Mouse (Mus musculus) cortical plate, adult 2 months (tissue): ENCODE results near the gene Hras. TPM values are rescaled to one million over a fixed set of nuclear protein-coding genes. Genes with fewer than 3 reads are reported as not detected.
A peak's percentile ranks its signal among the peaks of the same experiment; 100 is the strongest.

Experiments used
- H3K27ac ChIP-seq: fragments of 200-500 bp; 2 replicates; pipeline ENCODE4 v1.5.1; 2012; ENCODE audit warnings: low read length, control low read depth, inconsistent platforms; ENCODE audit not compliant: insufficient read depth
- H3K4me1 ChIP-seq: fragments of 200-500 bp; 2 replicates; pipeline ENCODE4 v1.6.1; 2011; ENCODE audit warnings: low read length; ENCODE audit not compliant: control insufficient read depth, insufficient read depth
- H3K4me3 ChIP-seq: fragments of 200-500 bp; 2 replicates; pipeline ENCODE4 v1.5.1; 2011; ENCODE audit warnings: mild to moderate bottlenecking, low read length, control low read depth; ENCODE audit not compliant: insufficient read depth
- CTCF ChIP-seq: fragments of 200-500 bp; IDR thresholded peaks from 2 replicates; pipeline ENCODE4 v1.5.1; 2011; ENCODE audit warnings: mild to moderate bottlenecking, control low read depth, low read length; ENCODE audit not compliant: insufficient read depth; ENCODE audit errors: extremely low read depth
- POLR2A ChIP-seq: fragments of 200-500 bp; IDR thresholded peaks from 2 replicates; pipeline ENCODE4 v1.6.1; 2011; ENCODE audit warnings: mild to moderate bottlenecking, low read length, control low read depth; ENCODE audit not compliant: insufficient read depth; ENCODE audit errors: extremely low read depth
- polyA plus RNA-seq: library from polyadenylated mRNA; depleted of rRNA; stranded (reverse); fragments of >200 nt; gene quantifications from 2 replicates; pipeline ENCODE4 v1.2.3, GENCODE M21; 2012

The Hras gene
- polyA plus RNA-seq, 1 experiment = 265 TPM

- TF ChIP-seq POLR2A (no peak), CTCF (no peak)
Observed at GRCm38 (mm10) chr7:141222126-141222467, 28.3 kb upstream of the Hras start.

GRCm38 (mm10) chr7:141221249-141222125, 27.7 kb upstream of the Hras start:
- no peaks in the 10 kb centered on the region for H3K4me1 ChIP-seq
- no peak for TF ChIP-seq CTCF
- TF ChIP-seq POLR2A = no peak
- H3K4me3 ChIP-seq = peak overlapping the region; percentile 32
- H3K27ac ChIP-seq = no peak overlapping the region

More at GRCm38 (mm10) chr7:141222126-141222467, 28.3 kb upstream of the Hras start:
- Histone ChIP-seq H3K4me1 (no peaks in the 10 kb centered on the region), H3K27ac (no peak overlapping the region), H3K4me3 (peak overlapping the region; percentile 32)

GRCm38 (mm10) chr7:141220377-141220776, 26.6 kb upstream of the Hras start:
- TF ChIP-seq POLR2A (no peak), CTCF (no peak)
- Histone ChIP-seq H3K4me3 (no peak overlapping the region), H3K4me1 (no peaks in the 10 kb centered on the region), H3K27ac (no peak overlapping the region)

GRCm38 (mm10) chr7:141219558-141220099, 25.8 kb upstream of the Hras start:
- TF ChIP-seq CTCF = no peak
- no peak for TF ChIP-seq POLR2A
- Histone ChIP-seq H3K4me3 (no peak overlapping the region), H3K4me1 (no peaks in the 10 kb centered on the region; the same call in 1 of the 2 replicates), H3K27ac (no peak overlapping the region)

GRCm38 (mm10) chr7:141218557-141219133, 24.8 kb upstream of the Hras start:
- H3K4me1 ChIP-seq = no peaks in the 10 kb centered on the region; the same call in 1 of the 2 replicates

GRCm38 (mm10) chr7:141218141-141218540, 24.3 kb upstream of the Hras start:
- TF ChIP-seq CTCF = no peak
- no peak for TF ChIP-seq POLR2A

More at GRCm38 (mm10) chr7:141218557-141219133, 24.8 kb upstream of the Hras start:
- no peak for TF ChIP-seq CTCF
- H3K27ac ChIP-seq = no peak overlapping the region
- no peak overlapping the region for H3K4me3 ChIP-seq

GRCm38 (mm10) chr7:141217343-141218013, 23.7 kb upstream of the Hras start:
- Histone ChIP-seq H3K4me3 (no peak overlapping the region), H3K4me1 (no peaks in the 10 kb centered on the region; the same call in 1 of the 2 replicates), H3K27ac (no peak overlapping the region)
- TF ChIP-seq POLR2A = no peak
- TF ChIP-seq CTCF = no peak

More at GRCm38 (mm10) chr7:141218141-141218540, 24.3 kb upstream of the Hras start:
- no peak overlapping the region for H3K27ac ChIP-seq
- no peak overlapping the region for H3K4me3 ChIP-seq
- no peaks in the 10 kb centered on the region; the same call in 1 of the 2 replicates for H3K4me1 ChIP-seq

GRCm38 (mm10) chr7:141216894-141217293, 23.1 kb upstream of the Hras start:
- TF ChIP-seq POLR2A (no peak), CTCF (no peak)

More at GRCm38 (mm10) chr7:141216894-141217293, 23.1 kb upstream of the Hras start:
- no peak overlapping the region for H3K4me3 ChIP-seq
- H3K4me1 ChIP-seq = no peaks in the 10 kb centered on the region; the same call in 1 of the 2 replicates
- H3K27ac ChIP-seq = no peak overlapping the region
